Mouse (Mus musculus) megakaryocyte, embryonic 14.5 days (primary cell): ENCODE data around the gene Lenep.

Experiments
- FLI1 ChIP-seq: IDR thresholded peaks from 2 replicates; pipeline ENCODE4 v1.6.1; 2012; ENCODE audit warnings: low read length, inconsistent platforms, mixed read lengths
- GATA1 ChIP-seq: IDR thresholded peaks from 3 replicates; pipeline ENCODE4 v1.6.1; 2012; ENCODE audit warnings: mixed read lengths, low read length, inconsistent platforms, borderline replicate concordance

DNA sequence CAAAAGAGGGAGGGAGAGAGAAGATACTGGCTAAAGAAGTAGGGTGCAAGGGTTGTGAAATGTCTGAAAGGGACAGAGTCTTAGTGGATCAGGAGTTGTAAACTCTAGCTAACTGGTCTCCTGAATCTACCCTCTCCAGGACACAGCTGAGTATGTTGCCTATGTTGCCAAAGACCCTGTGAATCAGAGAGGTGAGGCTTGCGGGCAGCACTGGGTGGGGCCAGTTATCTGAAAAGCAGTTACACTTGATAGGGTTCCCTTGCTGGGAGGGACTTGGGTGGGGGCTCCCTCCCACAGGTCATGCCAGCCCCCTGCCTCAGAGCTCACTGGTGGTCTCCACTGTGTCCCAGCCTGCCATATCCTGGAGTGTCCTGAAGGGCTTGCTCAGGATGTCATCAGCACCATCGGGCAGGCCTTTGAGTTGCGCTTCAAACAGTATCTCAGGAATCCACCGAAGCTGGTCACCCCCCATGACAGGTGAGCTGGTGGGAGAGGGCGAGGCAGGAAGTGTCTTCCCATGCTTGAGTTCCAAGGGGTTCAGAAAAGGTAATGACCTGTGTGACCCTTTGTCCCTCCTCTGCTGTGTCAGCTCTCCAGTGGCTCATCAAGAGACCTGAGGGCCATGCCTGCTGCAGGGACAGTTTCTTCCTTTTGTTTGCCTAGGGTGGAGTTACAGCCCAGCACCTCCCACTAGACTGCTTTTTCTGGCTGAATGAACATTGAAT, 22.0 kb upstream of the Lenep start:
- TF ChIP-seq GATA1 (no peak), FLI1 (no peak)
